Mouse (Mus musculus) bone marrow macrophage, adult 2 months (primary cell): ENCODE data around the gene Cftr.

Experiments
- CTCF ChIP-seq: IDR thresholded peaks from 2 replicates; pipeline ENCODE4 v1.5.1; 2012; ENCODE audit warnings: low read depth, mild to moderate bottlenecking, low read length, moderate library complexity
- POLR2A ChIP-seq: IDR thresholded peaks from 2 replicates; pipeline ENCODE4 v1.6.1; 2012; ENCODE audit warnings: mild to moderate bottlenecking, low read depth, low read length, borderline replicate concordance

- TF ChIP-seq CTCF, result no peak
- TF ChIP-seq POLR2A, result no peak
Measured at GRCm38 (mm10) chr6:18302105-18302504, 131.6 kb downstream of the Cftr start.
